Mouse (Mus musculus): ENCODE data around the gene Sept6. TPM values are rescaled to one million over a fixed set of nuclear protein-coding genes. Genes with fewer than 3 reads are reported as not detected.
A peak's percentile ranks its signal among the peaks of the same experiment; 100 is the strongest.
"Not testable (repeated sequence)": the region's sequence is repeated elsewhere in the genome, so short reads cannot be mapped to it uniquely, and the experiment has no call there.

Gene Sept6
- total RNA-seq, 2 experiments from 2014 or later: 30.8 to 35.1 TPM

- no peak for DNase-seq (ENCODE audit: low spot score in 2 of 2)
Measured at GRCm38 (mm10) chrX:36972951-36973471, 18.6 kb downstream of the Sept6 start.

GRCm38 (mm10) chrX:36971156-36971555 is 20.4 kb downstream of the Sept6 start:
- DNase-seq (ENCODE audit: low spot score in 2 of 2): no peak

GRCm38 (mm10) chrX:36969501-36969900 is 22.1 kb downstream of the Sept6 start:
- DNase-seq (ENCODE audit: low spot score in 2 of 2): no peak

- no peak for DNase-seq (ENCODE audit: low spot score in 2 of 2)
Measured at GRCm38 (mm10) chrX:36956674-36957073, 34.9 kb downstream of the Sept6 start.

- no peak for DNase-seq (ENCODE audit: low spot score in 2 of 2)
Measured at GRCm38 (mm10) chrX:36941106-36941505, 50.5 kb downstream of the Sept6 start.

GRCm38 (mm10) chrX:36939806-36940413 is 51.7 kb downstream of the Sept6 start:
- peak in 1 of 2 experiments; percentile 8 for DNase-seq (ENCODE audit: low spot score in 2 of 2)

- no peak for DNase-seq (ENCODE audit: low spot score in 2 of 2)
Measured at GRCm38 (mm10) chrX:36935326-36935966, 56.1 kb downstream of the Sept6 start.

GRCm38 (mm10) chrX:36930574-36930973 is 61.0 kb downstream of the Sept6 start:
- DNase-seq (ENCODE audit: low spot score in 2 of 2): no peak

GRCm38 (mm10) chrX:36929694-36930093 is 61.9 kb downstream of the Sept6 start:
- DNase-seq (ENCODE audit: low spot score in 2 of 2): no peak

GRCm38 (mm10) chrX:36928791-36929190 is 62.8 kb downstream of the Sept6 start:
- no peak for DNase-seq (ENCODE audit: low spot score in 2 of 2)

GRCm38 (mm10) chrX:36921346-36921745 is 70.2 kb downstream of the Sept6 start:
- no peak for DNase-seq (ENCODE audit: low spot score in 2 of 2)

- no peak for DNase-seq (ENCODE audit: low spot score in 2 of 2)
Measured at GRCm38 (mm10) chrX:36917749-36918148, 73.8 kb downstream of the Sept6 start.

- DNase-seq (ENCODE audit: low spot score in 2 of 2): no peak
Measured at GRCm38 (mm10) chrX:36911343-36911742, 80.3 kb downstream of the Sept6 start.

GRCm38 (mm10) chrX:36906539-36906938 is 85.1 kb downstream of the Sept6 start:
- DNase-seq (ENCODE audit: low spot score in 2 of 2): no peak

GRCm38 (mm10) chrX:36903115-36903768 is 88.4 kb downstream of the Sept6 start:
- peak; percentile 60 to 78 for DNase-seq (ENCODE audit: low spot score in 2 of 2)

GRCm38 (mm10) chrX:36902321-36903114 is 89.1 kb downstream of the Sept6 start, which contains the start of gene Nkrf:
TSS of gene Nkrf (minus strand) at chrX:36902899.
- no peak for DNase-seq (ENCODE audit: low spot score in 2 of 2)

- no peak for DNase-seq (ENCODE audit: low spot score in 2 of 2)
Measured at GRCm38 (mm10) chrX:36901655-36902054, 89.9 kb downstream of the Sept6 start.

- DNase-seq (ENCODE audit: low spot score in 2 of 2): not testable (repeated sequence)
Measured at GRCm38 (mm10) chrX:36898931-36899330, 92.7 kb downstream of the Sept6 start.

- DNase-seq (ENCODE audit: low spot score in 2 of 2): no peak
Measured at GRCm38 (mm10) chrX:36884719-36885118, 106.9 kb downstream of the Sept6 start.

- peak in 1 of 2 experiments; percentile 7 for DNase-seq (ENCODE audit: low spot score in 2 of 2)
Measured at GRCm38 (mm10) chrX:36874704-36875128, 116.9 kb downstream of the Sept6 start.

GRCm38 (mm10) chrX:36874178-36874696 is 117.4 kb downstream of the Sept6 start:
- DNase-seq (ENCODE audit: low spot score in 2 of 2): peak; percentile 74 to 82
